Mouse (Mus musculus) hindbrain, embryonic 11.5 days (tissue): Measurements from ENCODE around the gene Pask. TPM values are rescaled to one million over a fixed set of nuclear protein-coding genes. Genes with fewer than 3 reads are reported as not detected.
"Not testable (repeated sequence)": the region's sequence is repeated elsewhere in the genome, so short reads cannot be mapped to it uniquely, and the experiment has no call there.

Source experiments
- ATAC-seq: fragments of 200-750 bp; cut with Nextera tagmentation; 2 replicates; pipeline ENCODE4 v1.8.0; 2017; ENCODE audit warnings: mild to moderate bottlenecking, moderate TSS enrichment, moderate library complexity; ENCODE audit not compliant: low FRiP score
- DNase-seq: peaks from one replicate; pipeline ENCODE4 v3.0.0-alpha.2; 2015; ENCODE audit warnings: low spot score
- H3K27ac ChIP-seq: fragments of 300-500 bp; sonication (generic); 2 replicates; pipeline ENCODE4 v1.5.1; 2014; ENCODE audit warnings: mild to moderate bottlenecking, low read depth, low read length
- H3K27me3 ChIP-seq: fragments of 300-500 bp; sonication (generic); 2 replicates; pipeline ENCODE4 v1.6.1; 2014; ENCODE audit warnings: mild to moderate bottlenecking, low read length, moderate library complexity, mixed read lengths; ENCODE audit not compliant: control insufficient read depth, insufficient read depth
- H3K36me3 ChIP-seq: fragments of 300-500 bp; sonication (generic); 2 replicates; pipeline ENCODE4 v1.6.1; 2014; ENCODE audit warnings: mild to moderate bottlenecking, low read length, moderate library complexity, mixed read lengths; ENCODE audit not compliant: control insufficient read depth, insufficient read depth
- H3K4me1 ChIP-seq: fragments of 300-500 bp; sonication (generic); replicated peaks from 2 replicates; pipeline ENCODE4 v1.6.1; 2014; ENCODE audit warnings: low read length, mixed read lengths; ENCODE audit not compliant: control insufficient read depth, insufficient read depth
- H3K4me2 ChIP-seq: fragments of 300-500 bp; sonication (generic); replicated peaks from 2 replicates; pipeline ENCODE4 v1.6.1; 2014; ENCODE audit warnings: mild to moderate bottlenecking, low read depth, low read length
- H3K4me3 ChIP-seq: fragments of 300-500 bp; sonication (generic); 2 replicates; pipeline ENCODE4 v1.5.1; 2014; ENCODE audit warnings: low read depth, low read length
- H3K9ac ChIP-seq: fragments of 300-500 bp; sonication (generic); 2 replicates; pipeline ENCODE4 v1.6.1; 2014; ENCODE audit warnings: low read depth, low read length
- H3K9me3 ChIP-seq: fragments of 300-500 bp; sonication (generic); 2 replicates; pipeline ENCODE4 v1.6.1; 2016; ENCODE audit warnings: low read length; ENCODE audit not compliant: control insufficient read depth
- WGBS: fragments of 180-500 bp; shearing (Covaris S2); extraction: QIAGEN DNeasy Blood & Tissue Kit; methylation state at CpG from one replicate; pipeline ENCODE4 v1.1.7; 2014; 5-methylcytosine and 5-hydroxymethylcytosine counted together
- polyA plus RNA-seq: library from polyadenylated mRNA; unstranded; fragments of >200 nt; fragmentation: Nextera tagmentation; extraction: Ambion mirVana; gene quantifications from 2 replicates; pipeline ENCODE4 v1.2.1, GENCODE M21; 2014

The Pask gene
- polyA plus RNA-seq, 1 experiment from 2014 or later, result 12.1 TPM

DNA sequence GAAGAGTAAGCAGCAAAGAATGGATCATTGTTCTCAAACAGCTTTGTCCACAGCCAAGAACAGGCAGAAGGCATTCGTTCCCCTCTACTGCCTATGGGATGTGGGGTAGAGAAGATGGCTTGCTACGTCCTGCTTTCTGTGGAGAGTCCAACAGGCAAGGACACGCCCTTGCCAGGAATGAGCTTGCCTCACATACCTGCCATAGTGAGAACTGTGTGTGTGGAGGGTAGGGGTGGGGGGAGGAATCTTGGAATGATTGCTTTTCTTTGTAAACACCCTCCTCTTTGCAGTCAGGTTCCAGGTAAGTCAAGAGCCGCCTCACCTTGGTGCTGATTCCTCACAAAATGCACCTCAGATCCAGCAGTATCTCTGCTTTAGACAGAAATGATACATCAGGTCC lies 43.5 kb downstream of the Pask start:
- Histone ChIP-seq H3K27ac (no peak overlapping the region), H3K9ac (no peak overlapping the region), H3K27me3 (no peaks in the 10 kb centered on the region), H3K4me1 (no peaks in the 10 kb centered on the region), H3K4me3 (no peak overlapping the region), H3K9me3 (no peaks in the 10 kb centered on the region), H3K4me2 (no peak overlapping the region), H3K36me3 (0 out of 2 replicates have a peak, but pooled peaks cover 4% of the 10 kb centered on the region)
- ATAC-seq (no peak), DNase-seq (no peak)
- 84% methylated on average over 4 of the region's 4 CpGs for WGBS

DNA sequence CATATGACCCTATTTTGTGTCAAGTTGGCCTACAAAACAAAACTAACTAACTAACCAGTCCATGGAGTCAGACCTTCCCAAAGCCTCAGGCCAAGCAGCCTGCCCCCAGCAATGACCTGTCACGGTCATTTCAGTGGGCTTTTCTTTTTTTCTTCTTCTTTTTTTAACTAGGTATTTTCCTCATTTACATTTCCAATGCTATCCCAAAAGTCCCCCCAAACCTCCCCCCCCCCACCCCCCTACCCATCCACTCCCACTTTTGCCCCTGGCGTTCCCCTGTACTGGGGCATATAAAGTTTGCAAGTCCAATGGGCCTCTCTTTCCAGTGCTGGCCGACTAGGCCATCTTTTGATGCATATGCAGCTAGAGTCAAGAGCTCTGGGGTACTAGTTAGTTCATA lies 48.8 kb downstream of the Pask start:
- H3K4me1 ChIP-seq, H3K9me3 ChIP-seq, H3K36me3 ChIP-seq, H3K4me2 ChIP-seq, H3K27me3 ChIP-seq, H3K4me3 ChIP-seq, H3K27ac ChIP-seq, ATAC-seq, DNase-seq, H3K9ac ChIP-seq: not testable (repeated sequence)
- WGBS, result 84% methylated on average over 3 of the region's 3 CpGs

DNA sequence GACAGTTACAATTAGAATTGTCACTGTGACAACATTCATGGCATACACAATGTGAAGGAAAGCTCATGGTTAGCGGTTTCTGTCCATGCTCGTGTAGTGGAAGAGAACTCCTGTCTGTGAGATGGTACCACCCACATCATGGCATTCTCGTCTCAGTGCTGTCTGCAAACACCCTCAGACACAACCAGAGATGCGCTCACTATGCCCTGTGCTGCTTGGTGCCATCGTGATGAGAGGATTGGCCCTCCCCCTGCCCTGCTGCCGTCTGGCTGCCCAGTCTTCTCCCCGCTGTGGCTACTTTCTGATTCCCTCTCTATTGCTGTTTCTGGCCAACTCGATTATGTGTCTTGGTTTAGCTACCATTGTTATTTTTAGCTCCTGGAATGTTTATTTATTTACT lies 51.3 kb downstream of the Pask start:
- Histone ChIP-seq H3K4me3 (no peak overlapping the region), H3K4me2 (no peak overlapping the region), H3K9me3 (no peaks in the 10 kb centered on the region), H3K27me3 (no peaks in the 10 kb centered on the region), H3K27ac (no peak overlapping the region), H3K4me1 (no peaks in the 10 kb centered on the region), H3K36me3 (no peaks in the 10 kb centered on the region), H3K9ac (no peak overlapping the region)
- ATAC-seq (no peak), DNase-seq (no peak)
- 80% methylated on average over 8 of the region's 8 CpGs for WGBS

DNA sequence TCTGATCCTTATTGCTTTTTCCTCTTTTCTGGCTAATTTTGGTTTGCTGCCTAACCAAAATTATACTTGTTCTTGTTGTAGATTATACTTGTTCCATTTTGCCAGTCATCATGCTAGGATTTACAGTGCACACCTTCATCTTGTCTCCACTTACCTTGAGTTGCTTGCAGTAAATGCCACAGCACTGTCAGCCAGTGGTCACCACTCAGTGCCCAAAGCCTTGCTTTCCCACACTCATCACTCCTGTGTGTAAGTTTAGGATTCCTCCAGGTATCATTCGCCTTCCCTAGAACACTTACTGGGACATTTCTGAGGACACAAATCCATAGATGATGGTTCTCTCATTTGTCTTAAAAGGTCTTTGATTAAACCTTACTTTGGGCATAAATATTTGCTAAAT lies 51.7 kb downstream of the Pask start:
- 94% methylated on average over 1 of the region's 1 CpGs for WGBS
- DNase-seq (no peak), ATAC-seq (no peak)
- H3K27ac ChIP-seq, result no peak overlapping the region
- H3K9me3 ChIP-seq, result no peaks in the 10 kb centered on the region
- no peaks in the 10 kb centered on the region for H3K4me1 ChIP-seq
- no peak overlapping the region for H3K4me2 ChIP-seq
- H3K4me3 ChIP-seq, result no peak overlapping the region
- no peaks in the 10 kb centered on the region for H3K36me3 ChIP-seq
- no peaks in the 10 kb centered on the region for H3K27me3 ChIP-seq
- no peak overlapping the region for H3K9ac ChIP-seq

DNA sequence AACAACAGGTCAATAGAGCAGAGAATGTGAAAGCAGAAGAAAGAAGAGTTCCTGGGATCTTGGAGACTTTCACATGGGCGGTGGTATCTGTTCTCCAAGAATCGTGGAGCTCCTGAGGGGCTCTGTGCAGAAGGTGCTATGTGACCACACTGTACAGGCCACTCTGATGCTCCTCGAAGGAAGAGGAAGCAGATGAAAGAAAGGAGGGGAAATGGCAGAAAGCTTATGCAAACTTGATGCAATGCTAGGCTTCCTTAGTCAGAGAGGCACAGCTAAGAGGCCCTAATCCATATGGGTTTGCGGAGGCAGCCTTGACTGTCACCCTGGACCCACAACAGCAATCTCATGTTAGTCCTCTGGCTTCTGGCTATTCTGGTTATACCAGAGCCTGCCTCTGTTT lies 52.3 kb downstream of the Pask start:
- DNase-seq (no peak), ATAC-seq (no peak)
- Histone ChIP-seq H3K36me3 (no peaks in the 10 kb centered on the region), H3K27ac (no peak overlapping the region), H3K27me3 (no peaks in the 10 kb centered on the region), H3K4me1 (no peaks in the 10 kb centered on the region), H3K4me3 (no peak overlapping the region), H3K4me2 (no peak overlapping the region), H3K9ac (no peak overlapping the region), H3K9me3 (no peaks in the 10 kb centered on the region)
- 93% methylated on average over 4 of the region's 4 CpGs for WGBS

DNA sequence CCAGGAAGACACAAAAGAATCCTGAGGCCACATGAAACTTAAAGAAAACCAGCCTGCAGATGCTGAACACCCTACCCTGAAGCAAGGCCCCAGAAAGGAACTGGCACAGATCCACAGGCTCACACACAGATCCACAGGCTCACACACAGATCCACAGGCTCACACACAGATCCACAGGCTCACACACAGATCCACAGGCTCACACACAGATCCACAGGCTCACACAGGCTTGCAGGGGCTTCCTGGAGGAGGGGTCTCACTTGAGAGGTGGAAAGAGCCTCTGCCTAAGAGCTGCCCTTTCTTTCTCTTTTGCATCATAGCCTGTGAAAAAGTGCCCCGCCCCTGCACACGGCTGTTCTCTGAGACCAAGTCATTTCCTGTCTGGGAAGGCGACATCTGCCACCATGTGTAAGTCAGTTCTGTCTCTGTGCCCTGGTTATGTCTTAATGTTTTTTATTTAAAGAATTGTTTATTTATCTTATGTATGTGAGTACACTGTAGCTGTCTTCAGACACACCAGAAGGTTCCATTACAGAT lies 53.5 kb downstream of the Pask start:
- WGBS, result 73% methylated on average over 3 of the region's 3 CpGs
- H3K4me2 ChIP-seq, result no peak overlapping the region
- no peaks in the 10 kb centered on the region for H3K36me3 ChIP-seq
- DNase-seq (no peak), ATAC-seq (no peak)
- no peak overlapping the region for H3K4me3 ChIP-seq
- no peaks in the 10 kb centered on the region for H3K4me1 ChIP-seq
- no peaks in the 10 kb centered on the region for H3K9me3 ChIP-seq
- no peak overlapping the region for H3K27ac ChIP-seq
- H3K27me3 ChIP-seq, result no peaks in the 10 kb centered on the region
- H3K9ac ChIP-seq, result no peak overlapping the region

DNA sequence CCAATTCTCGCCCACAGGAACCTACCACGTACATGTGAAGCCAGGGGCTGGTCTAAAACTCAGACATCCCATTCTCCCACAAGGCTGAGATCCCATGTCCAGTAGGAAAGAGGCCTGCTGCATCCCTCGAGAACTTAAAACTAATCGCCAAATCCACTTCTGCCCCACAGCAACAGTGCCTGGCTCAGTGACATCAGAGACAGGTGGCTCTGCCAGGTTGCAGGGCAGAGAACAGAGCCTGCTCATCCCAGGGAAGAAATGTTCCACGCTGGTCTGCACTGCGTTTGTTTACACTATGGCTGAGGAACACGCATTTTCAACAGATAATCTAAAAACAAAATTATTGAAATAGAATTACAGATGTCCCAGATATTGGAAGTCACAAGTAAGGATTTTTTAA lies 66.2 kb downstream of the Pask start:
- H3K9me3 ChIP-seq, result no peaks in the 10 kb centered on the region
- no peaks in the 10 kb centered on the region for H3K4me1 ChIP-seq
- WGBS, result 82% methylated on average over 7 of the region's 7 CpGs
- no peak overlapping the region for H3K27ac ChIP-seq
- ATAC-seq, result no peak
- H3K9ac ChIP-seq, result no peak overlapping the region
- no peaks in the 10 kb centered on the region for H3K27me3 ChIP-seq
- no peak overlapping the region for H3K4me3 ChIP-seq
- H3K4me2 ChIP-seq, result no peak overlapping the region
- no peak for DNase-seq
- H3K36me3 ChIP-seq, result no peaks in the 10 kb centered on the region

DNA sequence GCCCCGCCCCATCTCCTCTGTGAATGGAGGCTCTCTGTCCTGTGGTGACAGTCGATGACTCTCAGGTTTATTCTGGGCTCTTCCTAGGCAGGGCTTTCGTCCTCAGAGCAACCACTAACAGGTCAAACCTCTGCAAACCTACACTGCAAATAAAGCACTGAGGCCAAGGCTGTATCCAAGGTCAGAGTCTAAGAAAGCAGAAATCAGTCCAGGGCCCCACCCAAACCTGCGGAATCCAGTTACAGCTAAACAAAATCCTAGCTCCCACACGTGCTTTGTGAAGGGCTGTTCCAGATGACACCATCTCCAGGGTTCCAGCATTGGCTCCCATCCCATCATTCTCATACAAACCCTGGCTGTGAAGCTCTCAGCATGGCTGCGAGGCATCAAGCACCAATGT lies 67.7 kb downstream of the Pask start:
- Histone ChIP-seq H3K27ac (no peak overlapping the region), H3K9ac (no peak overlapping the region), H3K9me3 (no peaks in the 10 kb centered on the region), H3K36me3 (no peaks in the 10 kb centered on the region), H3K27me3 (no peaks in the 10 kb centered on the region), H3K4me2 (no peak overlapping the region), H3K4me3 (no peak overlapping the region), H3K4me1 (no peaks in the 10 kb centered on the region)
- DNase-seq (no peak), ATAC-seq (no peak)
- WGBS, result 76% methylated on average over 6 of the region's 6 CpGs

DNA sequence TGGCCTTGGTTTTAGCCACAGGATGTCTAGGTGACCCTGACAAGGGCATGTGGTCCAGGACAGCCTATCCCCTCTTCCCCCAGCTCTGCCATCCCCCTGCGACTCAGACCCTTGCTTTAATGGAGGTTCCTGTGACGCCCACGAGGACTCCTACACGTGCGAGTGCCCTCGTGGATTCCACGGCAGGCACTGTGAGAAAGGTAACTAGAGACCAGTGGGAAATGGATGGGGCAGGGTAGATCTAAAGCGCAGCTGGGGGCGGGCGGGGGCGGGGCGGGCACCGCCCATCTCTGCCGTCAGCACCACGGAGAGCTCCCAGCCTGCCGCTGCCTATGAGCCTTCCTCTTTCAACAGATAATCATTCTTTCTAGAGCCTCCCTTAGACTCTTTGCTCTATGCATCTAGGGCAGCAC lies 70.9 kb downstream of the Pask start:
- Histone ChIP-seq H3K9ac (no peak overlapping the region), H3K4me3 (no peak overlapping the region), H3K4me1 (no peaks in the 10 kb centered on the region), H3K27ac (no peak overlapping the region), H3K4me2 (0 out of 2 replicates have a peak overlapping the region, but pooled peaks have one; percentile 11), H3K27me3 (no peaks in the 10 kb centered on the region), H3K9me3 (no peaks in the 10 kb centered on the region), H3K36me3 (no peaks in the 10 kb centered on the region)
- no peak for ATAC-seq
- 2% methylated on average over 16 of the region's 16 CpGs for WGBS
- peak; percentile 65 for DNase-seq
